Comparison of ENCODE assay signal across 9 mouse cellular contexts in the genomic region with DNA sequence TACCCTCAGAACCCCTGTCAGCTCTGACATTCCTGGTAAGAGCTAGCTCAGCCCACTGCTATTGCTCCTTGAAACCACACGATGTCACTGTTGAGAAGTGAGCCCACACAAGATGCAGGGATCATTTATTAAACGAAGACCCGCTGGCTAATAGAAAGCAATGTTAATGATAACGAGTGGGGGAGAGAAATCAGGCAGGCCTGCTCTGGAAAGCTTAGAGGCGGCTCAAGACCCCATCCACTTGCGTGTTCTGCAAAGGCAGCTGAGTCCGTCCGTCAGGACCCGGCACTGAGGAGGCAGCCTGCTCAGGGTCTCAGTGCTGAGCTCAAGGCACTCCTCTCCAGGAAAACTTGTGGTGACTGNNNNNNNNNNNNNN. TPM values are rescaled to one million over a fixed set of nuclear protein-coding genes. Genes with fewer than 3 reads are reported as not detected.
DNase-seq lines count a peak whose midpoint lies in the region; ATAC-seq lines count a peak whose summit lies in the region.
"Had no signal": no experiment of that assay in that cellular context is flagged by ENCODE, and none has a peak within 500 bp of the region (broad histone marks: within the 10 kb centered on the region; RNA-seq: fewer than 3 reads in every experiment).

No protein-coding gene starts in this region.

- H3K36me3 ChIP-seq in lung, embryonic 16.5 days (ENCODE audit: control insufficient read depth, insufficient read depth, low read length): no peaks in the 10 kb centered on the region

- no peaks in the 10 kb centered on the region for H3K27me3 ChIP-seq in lung, embryonic 16.5 days (ENCODE audit: control insufficient read depth, insufficient read depth, low read depth, low read length)

- H3K9ac ChIP-seq in lung, embryonic 16.5 days (ENCODE audit: low read length): peak overlapping the region; percentile 51; the same call in 1 of the 2 replicates

- ATAC-seq in lung, embryonic 16.5 days (ENCODE audit: low read depth): peak; percentile 85

- peak overlapping the region; percentile 67 for H3K4me2 ChIP-seq in lung, embryonic 16.5 days (ENCODE audit: low read depth, low read length)

- H3K27ac ChIP-seq in brown adipose tissue, adult 24 weeks (replicated peaks; ENCODE audit: low read depth, low read length): no peak overlapping the region
- H3K27ac ChIP-seq in lung, embryonic 16.5 days (ENCODE audit: low read length): no peak overlapping the region

- H3K4me3 ChIP-seq in brown adipose tissue, adult 24 weeks (ENCODE audit: insufficient read depth, low read depth, low read length): 0 out of 2 replicates have a peak overlapping the region, but pooled peaks have one; percentile 9
- peak overlapping the region; percentile 40 for H3K4me3 ChIP-seq in lung, embryonic 16.5 days (ENCODE audit: low read length)

- peak; percentile 52 for DNase-seq in right cerebral cortex, adult 18-20 months
- no peak for DNase-seq in right cerebral cortex, postnatal 25 days
- DNase-seq in forelimb bud, embryonic 11.5 days (ENCODE audit: low read depth, low spot score): peak; percentile 76
- peak; percentile 18 to 25 for DNase-seq in kidney, adult 8-10 months
- peak; percentile 89 for DNase-seq in retina, postnatal 1 day
- no peak for DNase-seq in ovary, postnatal 36 days (ENCODE audit: low spot score)

- no peaks in the 10 kb centered on the region for H3K4me1 ChIP-seq in brown adipose tissue, adult 24 weeks (ENCODE audit: control insufficient read depth, insufficient read depth, insufficient read length, low read length)
- peaks cover 5% of the 10 kb centered on the region; the same call in 1 of the 2 replicates for H3K4me1 ChIP-seq in lung, embryonic 16.5 days (replicated peaks; ENCODE audit: control insufficient read depth, insufficient read depth, low read length)

- H3K9me3 ChIP-seq in lung, embryonic 16.5 days (ENCODE audit: control insufficient read depth, low read length): no peaks in the 10 kb centered on the region

- 2% methylated on average over 9 of the region's 9 CpGs for WGBS in lung, embryonic 16.5 days

RNA-seq across cellular contexts. Expression of a gene that starts 15.5 kb away (rescaled TPM):
- polyA plus RNA-seq in brown adipose tissue, adult 24 weeks (2012; ENCODE audit: insufficient read depth, insufficient read length, missing spikeins): not detected in 2 replicates
- polyA plus RNA-seq in lung, embryonic 16.5 days (2015; fragmentation: Nextera tagmentation; extraction: Ambion mirVana): not detected in 2 replicates
- polyA plus RNA-seq: large intestine, adult 2 months had no signal

Comparison
In these comparisons a context has a peak if more than half of its experiments do, and no peak if none do; other contexts are left out.
1. DNase-seq: peak in right cerebral cortex, adult 18-20 months (single experiment), forelimb bud, embryonic 11.5 days (single experiment), kidney, adult 8-10 months (2 of 2) and retina, postnatal 1 day (single experiment); none in right cerebral cortex, postnatal 25 days (single experiment) and ovary, postnatal 36 days (single experiment).